Mouse (Mus musculus) liver, embryonic 14 days (tissue): Measurements from ENCODE around the gene Cltb. TPM values are rescaled to one million over a fixed set of nuclear protein-coding genes. Genes with fewer than 3 reads are reported as not detected.

Experiments used
- polyA plus RNA-seq: library from polyadenylated mRNA; depleted of rRNA; stranded (reverse); fragments of >200 nt; gene quantifications from 2 replicates; pipeline ENCODE4 v1.2.3, GENCODE M21; 2012; rRNA removed

Cltb gene
- polyA plus RNA-seq: 14.4 and 15.5 TPM in 2 replicates

GRCm38 (mm10) chr13:54610972-54611754 lies at the start of gene Cltb:
TSS of gene Cltb (minus strand) at chr13:54611344.

GRCm38 (mm10) chr13:54621155-54621932 lies 10.2 kb upstream of the Cltb start, which contains the start of gene Faf2:
TSS of gene Faf2 (plus strand) at chr13:54621784.

GRCm38 (mm10) chr13:54589996-54590951 lies 20.9 kb downstream of the Cltb start, which contains the start of the genes Nop16 and Higd2a:
TSS of gene Nop16 (minus strand) at chr13:54590090.
TSS of gene Higd2a (plus strand) at chr13:54590207.

GRCm38 (mm10) chr13:54574854-54575481 lies 36.2 kb downstream of the Cltb start, which contains the start of gene Arl10:
TSS of gene Arl10 (plus strand) at chr13:54575015.

GRCm38 (mm10) chr13:54565201-54565581 lies 46.0 kb downstream of the Cltb start, which contains the start of gene 4833439L19Rik:
TSS of gene 4833439L19Rik (minus strand) at chr13:54565435.

Other genes starting within 250 kb of the Cltb start
- 0.40 and 0.45 TPM in 2 replicates for gene Cplx2, start 240.0 kb downstream of the Cltb start, polyA plus RNA-seq
- gene Thoc3, start 142.5 kb downstream of the Cltb start, polyA plus RNA-seq: 16.1 and 16.2 TPM in 2 replicates
- 2.7 and 3.2 TPM in 2 replicates for gene Simc1, start 107.6 kb downstream of the Cltb start, polyA plus RNA-seq
- 20.1 and 23.4 TPM in 2 replicates for gene 4833439L19Rik, start 45.9 kb downstream of the Cltb start, polyA plus RNA-seq
- gene Arl10, start 36.3 kb downstream of the Cltb start, polyA plus RNA-seq: 4.6 and 6.1 TPM in 2 replicates
- 28.1 and 29.1 TPM in 2 replicates for gene Nop16, start 21.3 kb downstream of the Cltb start, polyA plus RNA-seq
- gene Higd2a, start 21.1 kb downstream of the Cltb start, polyA plus RNA-seq: 40.8 and 55.3 TPM in 2 replicates
- gene Faf2, start 10.4 kb upstream of the Cltb start, polyA plus RNA-seq: 11.7 and 11.8 TPM in 2 replicates
- gene Rnf44, start 82.6 kb upstream of the Cltb start, polyA plus RNA-seq: 21.2 and 27.7 TPM in 2 replicates
- gene Cdhr2, start 90.1 kb upstream of the Cltb start, polyA plus RNA-seq: 6.0 and 6.7 TPM in 2 replicates
- gene Gprin1, start 138.5 kb upstream of the Cltb start, polyA plus RNA-seq: 0.02 and 0.06 TPM in 2 replicates
- gene Sncb, start 155.3 kb upstream of the Cltb start, polyA plus RNA-seq: not detected in 2 replicates
- gene Eif4e1b, start 172.7 kb upstream of the Cltb start, polyA plus RNA-seq: not detected in 2 replicates
- gene Tspan17, start 178.0 kb upstream of the Cltb start, polyA plus RNA-seq: 0.43 and 0.44 TPM in 2 replicates